Mouse (Mus musculus): ENCODE results near the gene Sept11. TPM values are rescaled to one million over a fixed set of nuclear protein-coding genes. Genes with fewer than 3 reads are reported as not detected.
A peak's percentile ranks its signal among the peaks of the same experiment; 100 is the strongest.

Gene Sept11
- 221 and 222 TPM in 2 replicates for polyA plus RNA-seq (2015; fragmentation: Nextera tagmentation; extraction: Ambion mirVana)

GRCm38 (mm10) chr5:93092857-93093622 lies at the start of gene Sept11:
Gene Sept11 (plus strand): TSS chr5:93093437.
- under 1% methylated on average over 63 of the region's 63 CpGs for WGBS
- Histone ChIP-seq H3K9me3 (replicated peaks) (no peaks in the 10 kb centered on the region), H3K4me1 (peaks cover 53% of the 10 kb centered on the region), H3K4me3 (replicated peaks) (peak within 1 kb of the TSS; percentile 86), H3K27me3 (no peaks in the 10 kb centered on the region), H3K36me3 (no peaks in the 10 kb centered on the region), H3K9ac (peak within 1 kb of the TSS; percentile 81), H3K4me2 (peak within 1 kb of the TSS; percentile 94), H3K27ac (peak within 1 kb of the TSS; percentile 93)
- ATAC-seq (replicated peaks; ENCODE audit: low FRiP score), result peak; percentile 92

GRCm38 (mm10) chr5:93043688-93044583 lies 49.3 kb upstream of the Sept11 start:
- 3% methylated on average over 61 of the region's 69 CpGs for WGBS

GRCm38 (mm10) chr5:93044584-93045370 lies 48.5 kb upstream of the Sept11 start, which contains the start of gene Sowahb:
Gene Sowahb (minus strand): TSS chr5:93045022.
- ATAC-seq (replicated peaks; ENCODE audit: low FRiP score), result peak; percentile 91
- peaks cover 69% of the 10 kb centered on the region for H3K27me3 ChIP-seq
- WGBS, result under 1% methylated on average over 68 of the region's 68 CpGs
- H3K4me3 ChIP-seq (replicated peaks), result peak within 1 kb of the TSS; percentile 60
- peak within 1 kb of the TSS; percentile 48 for H3K27ac ChIP-seq
- peak within 1 kb of the TSS; percentile 96 for H3K4me2 ChIP-seq
- H3K9me3 ChIP-seq (replicated peaks), result no peaks in the 10 kb centered on the region
- H3K9ac ChIP-seq, result peak within 1 kb of the TSS; percentile 48
- no peaks in the 10 kb centered on the region for H3K36me3 ChIP-seq
- H3K4me1 ChIP-seq, result peaks cover 42% of the 10 kb centered on the region

More at GRCm38 (mm10) chr5:93043688-93044583, 49.3 kb upstream of the Sept11 start:
- H3K9ac ChIP-seq, result peak overlapping the region; percentile 48
- peaks cover 64% of the 10 kb centered on the region for H3K27me3 ChIP-seq
- peaks cover 42% of the 10 kb centered on the region for H3K4me1 ChIP-seq
- no peaks in the 10 kb centered on the region for H3K9me3 ChIP-seq (replicated peaks)
- H3K4me2 ChIP-seq, result peak overlapping the region; percentile 96
- H3K36me3 ChIP-seq, result no peaks in the 10 kb centered on the region
- peak overlapping the region; percentile 48; the same call in 1 of the 2 replicates for H3K27ac ChIP-seq
- H3K4me3 ChIP-seq (replicated peaks), result peak overlapping the region; percentile 60
- ATAC-seq (replicated peaks; ENCODE audit: low FRiP score), result peak; percentile 36

GRCm38 (mm10) chr5:93045371-93045714 lies 47.9 kb upstream of the Sept11 start:
- Histone ChIP-seq H3K36me3 (no peaks in the 10 kb centered on the region), H3K4me2 (peak overlapping the region; percentile 96), H3K9me3 (replicated peaks) (no peaks in the 10 kb centered on the region), H3K27me3 (peaks cover 69% of the 10 kb centered on the region), H3K9ac (peak overlapping the region; percentile 48; the same call in 1 of the 2 replicates), H3K27ac (0 out of 2 replicates have a peak overlapping the region, but pooled peaks have one; percentile 43), H3K4me3 (replicated peaks) (peak overlapping the region; percentile 60), H3K4me1 (peaks cover 37% of the 10 kb centered on the region)
- WGBS, result under 1% methylated on average over 19 of the region's 19 CpGs
- ATAC-seq (replicated peaks; ENCODE audit: low FRiP score), result no peak

GRCm38 (mm10) chr5:93046306-93046845 lies 46.9 kb upstream of the Sept11 start:
- Histone ChIP-seq H3K9ac (no peak overlapping the region), H3K4me1 (peaks cover 35% of the 10 kb centered on the region), H3K9me3 (replicated peaks) (no peaks in the 10 kb centered on the region), H3K27me3 (peaks cover 69% of the 10 kb centered on the region), H3K4me2 (0 out of 2 replicates have a peak overlapping the region, but pooled peaks have one; percentile 96), H3K36me3 (no peaks in the 10 kb centered on the region), H3K4me3 (replicated peaks) (no peak overlapping the region), H3K27ac (0 out of 2 replicates have a peak overlapping the region, but pooled peaks have one; percentile 41)
- ATAC-seq (replicated peaks; ENCODE audit: low FRiP score), result no peak
- 29% methylated on average over 5 of the region's 5 CpGs for WGBS

DNA sequence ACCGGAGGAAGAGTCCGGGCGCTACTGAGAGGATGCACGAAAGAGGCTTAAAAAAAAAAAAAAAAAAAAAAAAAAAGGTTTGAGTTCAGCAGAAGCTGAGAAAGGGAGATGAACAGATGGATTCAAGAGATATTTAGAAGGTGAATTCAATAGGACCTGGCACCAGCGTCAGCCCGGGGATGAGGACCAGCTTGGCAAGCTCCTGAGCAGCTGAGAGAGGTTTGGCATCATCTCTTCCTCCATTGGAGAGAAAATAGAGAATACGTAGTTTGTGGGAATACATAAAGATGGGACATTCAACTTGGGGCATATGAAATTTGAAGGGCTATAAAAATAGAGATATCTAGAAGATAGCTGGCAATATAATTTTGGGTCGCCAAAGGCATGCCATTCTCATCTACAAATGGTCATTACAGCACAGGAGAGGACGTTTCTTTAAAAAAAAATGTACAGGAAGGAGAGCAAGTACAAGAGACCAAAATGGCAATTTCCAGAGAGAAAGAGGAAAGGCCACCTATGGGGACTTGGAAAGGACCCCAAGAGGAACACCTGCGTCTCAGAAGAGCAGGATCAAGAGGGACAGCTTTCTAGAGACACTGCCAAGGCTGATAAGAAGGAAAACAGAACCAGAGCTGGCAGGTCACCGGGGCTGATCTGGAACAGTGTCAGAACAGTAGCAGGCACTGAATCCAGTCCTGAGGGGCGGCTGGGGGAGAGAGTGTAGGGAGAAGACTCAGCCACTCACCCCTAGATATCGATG lies 44.6 kb upstream of the Sept11 start:
- Histone ChIP-seq H3K4me3 (replicated peaks) (no peak overlapping the region), H3K27ac (no peak overlapping the region), H3K27me3 (peaks cover 52% of the 10 kb centered on the region), H3K9me3 (replicated peaks) (no peaks in the 10 kb centered on the region), H3K36me3 (no peaks in the 10 kb centered on the region), H3K4me1 (peaks cover 21% of the 10 kb centered on the region), H3K4me2 (no peak overlapping the region), H3K9ac (no peak overlapping the region)
- no peak for ATAC-seq (replicated peaks; ENCODE audit: low FRiP score)
- 69% methylated on average over 13 of the region's 13 CpGs for WGBS

- Histone ChIP-seq H3K4me2 (no peak overlapping the region), H3K27ac (no peak overlapping the region), H3K27me3 (peaks cover 39% of the 10 kb centered on the region), H3K9ac (no peak overlapping the region), H3K9me3 (replicated peaks) (no peaks in the 10 kb centered on the region), H3K4me1 (peaks cover 8% of the 10 kb centered on the region), H3K4me3 (replicated peaks) (no peak overlapping the region), H3K36me3 (no peaks in the 10 kb centered on the region)
- 75% methylated on average over 1 of the region's 1 CpGs for WGBS
- no peak for ATAC-seq (replicated peaks; ENCODE audit: low FRiP score)
Measured at GRCm38 (mm10) chr5:93049971-93050370, 43.3 kb upstream of the Sept11 start.

GRCm38 (mm10) chr5:93051041-93051440 lies 42.2 kb upstream of the Sept11 start:
- 55% methylated on average over 5 of the region's 5 CpGs for WGBS
- Histone ChIP-seq H3K27me3 (peaks cover 28% of the 10 kb centered on the region), H3K36me3 (no peaks in the 10 kb centered on the region), H3K4me2 (no peak overlapping the region), H3K27ac (no peak overlapping the region), H3K9ac (no peak overlapping the region), H3K4me3 (replicated peaks) (no peak overlapping the region), H3K4me1 (no peaks in the 10 kb centered on the region; the same call in 1 of the 2 replicates), H3K9me3 (replicated peaks) (no peaks in the 10 kb centered on the region)
- ATAC-seq (replicated peaks; ENCODE audit: low FRiP score), result no peak

GRCm38 (mm10) chr5:93051951-93052350 lies 41.3 kb upstream of the Sept11 start:
- Histone ChIP-seq H3K4me3 (replicated peaks) (no peak overlapping the region), H3K9me3 (replicated peaks) (no peaks in the 10 kb centered on the region), H3K36me3 (no peaks in the 10 kb centered on the region), H3K4me2 (no peak overlapping the region), H3K27me3 (peaks cover 19% of the 10 kb centered on the region), H3K4me1 (no peaks in the 10 kb centered on the region), H3K9ac (no peak overlapping the region), H3K27ac (no peak overlapping the region)
- WGBS, result 87% methylated on average over 9 of the region's 9 CpGs
- no peak for ATAC-seq (replicated peaks; ENCODE audit: low FRiP score)

DNA sequence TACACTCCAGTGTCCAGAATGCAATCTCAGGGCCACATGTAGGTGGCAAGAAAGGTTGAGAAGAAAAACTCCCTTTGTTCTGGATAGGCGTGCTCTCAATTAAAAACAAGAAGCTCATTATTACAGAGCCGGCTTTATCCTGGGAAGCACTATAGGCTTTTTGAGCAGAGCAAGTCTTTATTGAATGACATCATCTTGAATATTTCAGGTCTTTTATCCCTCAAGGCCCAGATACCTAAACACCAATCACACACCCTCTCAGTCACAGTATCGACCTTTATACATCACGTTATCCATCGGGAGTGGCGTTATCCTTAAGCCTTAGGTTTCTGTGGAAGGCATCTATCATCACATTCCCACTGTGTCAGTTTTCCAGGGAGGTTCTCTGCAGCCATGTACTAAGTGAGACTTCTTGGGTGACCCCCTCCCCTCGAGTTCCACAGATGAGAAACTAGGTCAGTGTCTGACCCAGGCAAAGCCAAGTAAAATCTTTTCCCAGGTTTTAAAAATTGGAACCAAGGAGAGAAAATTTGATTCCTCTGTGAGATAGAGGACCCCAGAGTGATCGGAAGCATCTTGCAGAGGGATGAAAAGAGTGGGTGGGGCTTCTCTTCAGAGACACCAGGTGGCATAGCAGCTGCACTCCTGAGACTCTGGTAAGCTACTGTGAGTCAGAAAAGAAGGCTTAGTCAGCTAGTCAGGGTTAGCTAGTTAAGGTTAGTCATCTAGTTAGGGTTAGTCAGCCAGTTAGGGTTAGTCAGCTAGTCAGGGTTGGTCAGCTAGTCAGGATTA lies 39.4 kb upstream of the Sept11 start:
- ATAC-seq (replicated peaks; ENCODE audit: low FRiP score), result no peak
- peaks cover 6% of the 10 kb centered on the region for H3K27me3 ChIP-seq
- no peaks in the 10 kb centered on the region for H3K36me3 ChIP-seq
- H3K27ac ChIP-seq, result no peak overlapping the region
- H3K9me3 ChIP-seq (replicated peaks), result no peaks in the 10 kb centered on the region
- H3K4me3 ChIP-seq (replicated peaks), result no peak overlapping the region
- H3K4me1 ChIP-seq, result no peaks in the 10 kb centered on the region
- H3K9ac ChIP-seq, result no peak overlapping the region
- H3K4me2 ChIP-seq, result no peak overlapping the region
- WGBS, result 55% methylated on average over 8 of the region's 8 CpGs

Measured in kidney, embryonic 15.5 days (tissue).